Mouse (Mus musculus) heart, postnatal 0 days (tissue): ENCODE data around the gene N4bp3.

Experiments
- CTCF ChIP-seq: IDR thresholded peaks from 2 replicates; pipeline ENCODE4 v1.5.1; 2016; ENCODE audit warnings: antibody characterized with exemption, control low read depth, low read depth
- EP300 ChIP-seq: IDR thresholded peaks from 2 replicates; pipeline ENCODE4 v1.6.1; 2016; ENCODE audit warnings: antibody characterized with exemption, low read depth

GRCm38 (mm10) chr11:51602253-51602652 is 48.4 kb downstream of the N4bp3 start:
- TF ChIP-seq CTCF (no peak), EP300 (no peak)
